Mouse (Mus musculus) heart, adult 8-10 months (tissue): ENCODE data around the gene Cmbl. TPM values are rescaled to one million over a fixed set of nuclear protein-coding genes. Genes with fewer than 3 reads are reported as not detected.

Source experiments
- DNase-seq: peaks from one replicate; pipeline ENCODE4 v3.0.0; 2022; ENCODE audit warnings: low spot score
- total RNA-seq, 4 experiments: library from RNA; stranded (reverse); gene quantifications; 2 replicates each; pipeline ENCODE4 v1.2.4; 2022

The Cmbl gene
- total RNA-seq, 4 experiments from 2014 or later: 31.4 to 42.1 (median 34.4) TPM

DNA sequence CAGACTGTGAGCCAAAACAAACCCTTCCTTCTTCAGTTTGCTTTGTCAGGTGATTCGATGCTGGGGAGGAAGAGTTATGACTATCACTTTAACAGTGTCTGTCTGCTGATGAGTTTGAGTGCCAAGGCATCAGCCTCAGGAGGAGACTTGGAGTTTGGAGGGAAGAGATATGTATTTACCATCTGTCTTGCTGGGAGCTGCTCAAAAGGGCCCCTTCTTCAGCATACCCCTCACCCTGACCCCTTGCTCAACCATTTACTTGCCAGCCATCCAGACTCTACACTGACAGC, 24.7 kb upstream of the Cmbl start:
- DNase-seq: no peak

DNA sequence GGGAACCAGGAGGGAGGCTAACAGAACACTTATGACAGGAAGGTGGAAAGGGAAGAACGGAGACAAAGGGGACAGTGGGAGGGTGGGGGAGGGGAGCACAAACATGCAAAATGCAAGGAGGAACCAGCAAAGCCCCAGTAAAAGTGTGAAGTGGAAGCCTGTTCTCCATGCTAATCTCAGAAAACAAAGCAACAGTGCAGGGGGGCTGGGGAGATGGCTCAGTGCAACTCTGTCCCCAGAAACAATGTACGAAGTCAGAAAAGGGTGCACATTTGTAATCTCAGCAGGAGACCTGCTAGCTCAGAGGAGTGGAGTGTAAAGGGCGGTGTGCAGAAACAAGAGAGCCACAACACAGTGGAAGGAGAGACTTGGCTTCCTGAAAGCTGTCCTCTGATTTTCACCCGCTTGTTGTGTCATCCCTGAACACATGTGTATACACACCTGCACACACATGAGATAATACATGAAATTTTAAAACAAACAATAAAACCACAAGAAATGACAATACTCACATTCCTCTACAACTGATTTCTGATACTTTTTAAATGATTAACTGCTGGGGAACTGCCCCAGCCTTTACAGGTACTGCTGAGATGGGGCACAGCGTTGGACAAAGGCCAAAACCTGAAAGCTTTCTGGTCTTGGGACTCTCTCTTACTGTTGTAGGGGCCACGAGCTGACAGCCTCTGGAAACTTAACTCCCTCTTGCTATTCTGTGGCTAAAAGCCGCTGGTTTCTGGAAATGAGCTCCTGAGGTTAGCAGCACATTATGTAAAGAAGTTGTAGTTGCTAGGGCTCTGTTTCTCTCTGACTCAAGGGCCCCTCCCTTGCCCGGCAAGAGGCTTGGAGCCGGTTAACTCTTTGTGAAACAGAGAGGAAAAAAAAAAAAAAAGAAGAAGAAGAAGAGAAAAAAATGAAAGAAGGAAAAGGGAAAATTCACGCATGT, 22.9 kb upstream of the Cmbl start:
- no peak for DNase-seq

DNA sequence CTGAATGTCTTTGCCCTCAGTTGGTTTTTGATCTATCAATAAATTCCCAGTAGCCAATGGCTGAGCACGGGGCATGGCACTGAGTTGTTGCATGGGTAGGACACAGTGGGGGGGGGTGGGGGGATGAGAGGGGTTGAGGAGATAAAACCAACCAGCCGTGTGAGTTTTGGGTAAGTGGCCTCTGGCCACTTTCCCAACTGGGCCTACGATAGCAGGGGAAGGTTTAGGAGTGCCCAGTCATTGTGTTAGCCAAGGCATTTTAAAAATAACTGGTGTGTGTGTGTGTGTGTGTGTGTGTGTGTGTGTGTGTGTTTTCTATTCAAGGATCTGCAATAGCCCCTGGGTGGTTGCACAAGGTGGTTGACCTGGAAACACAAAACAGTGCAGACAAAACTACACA, 21.9 kb upstream of the Cmbl start:
- DNase-seq: peak; percentile 36

DNA sequence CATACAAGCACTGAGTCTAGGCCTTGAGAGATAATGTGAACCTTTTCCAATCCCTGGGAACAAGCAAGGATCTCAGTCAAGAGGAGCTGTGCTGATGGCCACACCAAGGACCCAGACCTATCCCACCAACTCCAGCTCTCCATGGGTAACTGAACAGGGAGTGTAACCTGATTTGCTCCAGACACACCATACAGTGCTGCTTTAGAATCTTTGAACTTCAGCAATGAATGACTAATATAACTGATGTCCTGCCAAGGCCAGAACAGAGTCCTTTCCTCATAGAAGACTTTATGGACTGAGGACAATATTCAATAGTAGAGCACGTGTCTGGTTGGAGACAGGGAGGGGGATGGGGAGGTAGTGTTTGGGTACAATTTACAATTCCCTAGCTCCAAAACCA, 20.1 kb upstream of the Cmbl start:
- DNase-seq: no peak

DNA sequence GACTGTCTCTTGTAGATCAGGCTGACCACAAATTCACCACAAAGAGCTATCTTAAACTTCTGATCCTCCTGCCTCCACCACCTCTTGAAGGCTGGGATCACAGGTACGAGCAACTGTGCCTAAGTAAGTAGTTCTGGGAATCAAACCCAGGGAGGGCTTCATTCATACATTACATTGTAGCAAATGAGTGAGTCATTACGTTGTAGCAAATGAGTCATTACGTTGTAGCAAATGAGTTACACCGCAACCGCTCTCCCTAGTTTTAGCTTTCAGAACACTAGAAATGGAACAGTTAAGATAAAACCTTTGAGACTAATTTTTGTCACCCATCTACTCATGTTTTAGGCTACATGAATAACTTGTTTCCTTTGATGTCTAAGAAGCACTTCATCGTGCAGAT, 18.9 kb upstream of the Cmbl start:
- no peak for DNase-seq

DNA sequence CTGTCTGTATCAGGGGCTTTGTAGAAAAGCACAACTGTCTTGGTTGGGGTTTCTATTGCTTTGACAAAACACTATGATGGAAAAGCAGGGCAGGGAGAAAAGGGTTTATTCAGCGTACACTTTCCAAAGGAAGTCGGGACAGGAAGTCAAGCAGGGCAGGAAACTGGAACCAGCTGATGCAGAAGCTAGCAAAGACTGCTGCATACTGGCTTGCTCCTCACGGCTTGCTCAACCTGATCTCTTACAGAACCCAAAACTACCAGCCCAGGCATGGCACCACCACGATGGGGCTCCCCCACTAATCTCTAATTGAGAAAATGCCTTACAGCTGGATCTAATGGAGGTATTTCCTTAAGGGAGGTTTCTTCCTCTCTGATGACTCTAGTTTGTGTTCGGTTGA, 17.8 kb upstream of the Cmbl start:
- DNase-seq: no peak

DNA sequence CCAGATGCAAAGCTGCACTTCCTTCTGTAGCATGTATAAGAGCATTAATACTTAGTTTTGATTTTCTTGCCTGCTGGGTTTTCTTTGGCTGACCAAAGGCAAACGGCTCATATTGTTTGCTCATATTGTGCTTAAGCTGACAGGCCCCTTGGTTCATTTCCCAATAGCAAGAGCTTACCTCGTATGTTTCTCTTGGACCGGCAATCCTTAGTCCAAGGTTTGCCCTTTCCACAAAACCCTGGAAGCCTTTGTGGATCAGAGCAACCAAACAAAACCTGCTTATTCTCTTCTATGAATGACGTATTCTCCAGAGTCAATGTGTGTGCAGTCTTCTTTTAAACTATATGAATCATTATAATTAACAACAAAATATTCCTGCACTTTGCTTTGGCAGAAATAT, 14.8 kb upstream of the Cmbl start:
- DNase-seq: no peak

DNA sequence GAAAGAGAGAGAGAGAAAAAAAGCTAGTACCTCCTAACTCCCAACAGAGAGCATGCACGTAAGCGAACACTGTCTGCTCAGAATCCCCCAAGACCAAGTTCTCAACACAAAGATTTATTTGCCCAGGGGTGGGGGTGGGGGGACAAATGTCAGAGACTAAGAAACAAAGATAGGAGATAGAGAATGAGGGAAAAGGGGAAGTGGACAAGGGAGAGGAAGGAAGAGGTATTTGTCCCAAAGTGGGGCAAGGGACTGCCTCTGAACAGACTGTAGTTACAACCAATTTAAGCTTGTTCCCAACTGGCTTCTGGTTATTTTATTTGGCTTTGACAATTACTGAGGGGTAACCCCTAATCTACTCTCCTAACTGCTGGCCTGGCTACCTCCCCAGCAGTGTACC, 10.3 kb upstream of the Cmbl start:
- no peak for DNase-seq

DNA sequence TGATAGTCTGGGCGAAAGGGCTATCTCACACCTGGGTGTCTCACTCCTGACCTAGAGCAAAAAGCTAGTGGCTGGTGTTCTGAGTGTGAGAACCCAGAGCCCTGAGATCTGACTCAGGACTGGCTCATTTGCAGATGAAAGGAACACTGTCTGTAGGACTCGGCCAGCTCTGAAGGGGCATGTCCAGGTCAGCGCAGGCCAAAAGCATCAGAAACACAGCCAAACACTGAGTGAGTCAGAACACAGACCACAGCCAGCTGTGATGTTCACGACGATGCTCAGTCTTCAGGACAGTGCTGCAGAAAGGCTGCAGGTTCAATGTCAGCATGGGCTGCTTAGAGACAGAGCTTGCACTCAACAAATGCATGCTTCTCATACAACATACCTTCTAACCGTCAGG, 3.8 kb upstream of the Cmbl start:
- DNase-seq: no peak

DNA sequence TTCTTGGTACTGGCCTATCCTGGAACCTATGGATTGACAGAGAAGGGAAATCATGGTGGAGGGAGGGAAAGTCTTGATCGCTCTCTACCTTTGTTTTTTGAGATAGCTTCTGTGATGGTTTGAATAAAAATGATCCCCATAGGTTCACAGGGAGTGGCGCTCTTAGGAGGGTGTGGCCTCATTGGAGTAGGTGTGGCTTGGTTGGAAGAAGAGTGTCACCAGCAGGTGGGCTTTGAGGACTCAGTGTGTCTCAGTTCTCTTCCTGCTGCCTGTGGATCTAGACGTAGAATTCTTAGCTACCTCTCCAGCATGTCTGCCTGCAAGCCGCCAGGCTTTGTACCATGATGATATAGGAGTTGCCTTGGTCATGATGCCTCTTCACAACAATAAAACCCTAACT, 3.2 kb upstream of the Cmbl start:
- no peak for DNase-seq

DNA sequence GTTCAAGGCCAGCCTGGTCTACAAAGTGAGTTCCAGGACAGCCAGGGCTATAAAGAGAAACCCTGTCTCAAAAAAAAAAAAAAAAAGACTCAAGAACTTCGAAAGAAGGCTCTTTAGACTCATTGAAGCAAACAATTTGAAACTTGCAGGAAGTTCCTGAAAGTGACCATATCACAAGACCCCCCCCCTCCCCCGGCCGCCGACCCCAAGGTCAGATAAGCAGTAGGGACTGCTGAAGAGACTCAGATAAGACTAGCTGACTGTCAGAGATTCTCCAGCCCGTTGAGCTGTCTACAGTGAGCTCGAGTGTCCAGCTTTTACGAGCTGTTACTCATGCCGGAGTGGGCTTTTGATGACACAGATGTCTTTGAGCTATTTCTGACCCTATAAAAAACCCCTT, 2.3 kb upstream of the Cmbl start:
- no peak for DNase-seq

DNA sequence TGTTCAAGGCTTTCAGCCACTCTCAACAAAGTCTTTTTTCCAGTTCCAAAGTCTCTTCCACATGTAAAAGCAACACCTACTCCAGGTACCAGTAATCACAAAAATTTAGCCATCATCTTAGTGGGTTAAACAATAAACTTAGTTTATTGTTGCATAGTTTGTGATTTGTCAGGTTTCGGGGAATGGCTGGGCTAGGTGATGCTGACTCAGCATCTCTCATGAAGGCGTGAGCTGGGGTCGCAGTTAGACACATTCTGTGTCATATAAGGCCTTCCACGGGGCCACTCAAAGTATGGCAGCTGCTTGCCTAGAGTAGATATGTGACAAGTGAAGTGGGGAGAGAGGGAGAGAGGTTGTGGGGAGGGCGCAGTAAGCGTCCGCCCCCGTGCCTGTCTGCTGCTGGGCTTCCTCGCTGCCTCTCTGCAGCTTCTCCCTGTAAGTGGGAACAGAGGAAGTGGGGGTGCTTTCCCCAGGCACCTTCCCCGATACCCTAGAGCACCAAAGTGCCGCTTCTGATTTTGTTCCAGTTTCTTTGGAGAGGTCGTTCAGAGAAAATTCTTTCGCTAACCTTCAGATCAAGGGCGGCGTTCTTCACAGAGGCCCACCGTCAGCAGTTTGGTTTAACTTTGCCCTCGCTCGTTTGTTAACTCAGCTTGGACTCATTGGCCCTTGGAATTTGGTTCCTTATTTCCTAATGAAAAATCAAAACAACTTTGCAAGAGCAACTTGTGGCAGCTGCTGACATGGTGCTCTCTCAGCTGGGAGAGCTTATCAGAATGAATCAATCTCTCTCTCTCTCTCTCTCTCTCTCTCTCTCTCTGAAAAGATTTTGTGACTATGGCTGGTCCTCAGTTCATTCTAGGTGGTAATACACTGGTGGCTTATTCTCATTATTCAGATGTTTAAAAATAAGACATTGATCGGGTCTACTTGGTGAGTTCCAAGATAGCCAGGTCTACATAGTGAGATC, 1.3 kb upstream of the Cmbl start:
- no peak for DNase-seq

DNA sequence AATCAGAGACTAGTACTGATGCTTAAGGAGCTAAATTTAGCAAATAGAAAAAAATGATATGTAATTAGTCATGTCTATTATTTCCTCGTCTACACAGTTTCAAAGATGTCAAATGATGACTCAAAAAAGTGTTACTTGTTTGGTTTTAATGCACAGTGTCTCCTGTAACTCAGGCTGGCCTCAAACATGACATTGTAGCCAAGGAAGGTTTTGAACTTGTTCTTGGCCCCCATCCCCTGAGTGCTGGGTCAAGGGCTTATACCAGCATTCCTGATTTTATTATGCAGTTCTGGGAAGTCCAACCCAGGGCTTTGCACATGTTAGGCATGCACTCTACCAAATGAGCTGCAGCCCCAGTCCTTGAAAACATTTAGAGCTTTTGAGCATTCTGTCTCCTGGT, 597 bp downstream of the Cmbl start:
- DNase-seq: no peak

DNA sequence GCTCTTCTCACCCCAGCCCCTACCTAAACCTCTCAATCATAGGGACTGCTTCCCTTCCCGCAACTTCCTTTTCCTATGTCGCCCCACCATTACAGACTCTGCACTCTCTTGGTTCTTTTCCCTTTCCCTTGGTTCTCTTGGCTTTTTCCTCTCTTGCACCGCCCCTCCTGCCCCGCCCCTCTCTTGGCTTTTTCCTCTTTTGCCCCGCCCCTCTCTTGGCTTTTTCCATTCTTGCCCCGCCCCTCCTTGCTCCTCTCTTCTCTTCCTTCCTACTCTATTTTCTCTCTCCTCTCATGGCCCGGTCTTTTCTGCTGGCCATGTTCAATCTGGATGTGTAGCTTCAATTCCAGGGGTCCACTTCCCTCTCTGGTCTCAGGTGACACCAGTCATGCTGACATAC, 2.2 kb downstream of the Cmbl start:
- no peak for DNase-seq

DNA sequence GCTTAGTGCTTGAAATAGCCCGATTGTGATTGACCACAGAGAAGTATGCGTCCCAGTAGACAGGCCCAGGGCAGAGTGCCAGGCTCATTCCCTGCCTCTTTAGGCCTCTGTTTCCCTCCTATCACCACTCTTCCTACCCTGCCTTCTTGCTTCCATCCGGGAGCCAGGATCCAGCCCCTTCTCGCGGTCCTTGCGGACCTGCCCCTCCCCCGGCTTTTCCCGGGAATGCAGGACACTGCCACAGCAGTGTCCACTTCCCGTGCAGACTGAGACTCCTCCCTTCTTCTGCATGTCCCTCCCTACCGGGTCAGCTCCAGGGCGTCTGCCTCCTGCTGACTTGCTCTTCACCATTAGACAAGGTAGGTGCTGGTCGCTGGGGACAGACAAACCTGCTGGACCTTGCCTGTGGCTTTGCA, 3.4 kb downstream of the Cmbl start:
- DNase-seq: peak; percentile 41

DNA sequence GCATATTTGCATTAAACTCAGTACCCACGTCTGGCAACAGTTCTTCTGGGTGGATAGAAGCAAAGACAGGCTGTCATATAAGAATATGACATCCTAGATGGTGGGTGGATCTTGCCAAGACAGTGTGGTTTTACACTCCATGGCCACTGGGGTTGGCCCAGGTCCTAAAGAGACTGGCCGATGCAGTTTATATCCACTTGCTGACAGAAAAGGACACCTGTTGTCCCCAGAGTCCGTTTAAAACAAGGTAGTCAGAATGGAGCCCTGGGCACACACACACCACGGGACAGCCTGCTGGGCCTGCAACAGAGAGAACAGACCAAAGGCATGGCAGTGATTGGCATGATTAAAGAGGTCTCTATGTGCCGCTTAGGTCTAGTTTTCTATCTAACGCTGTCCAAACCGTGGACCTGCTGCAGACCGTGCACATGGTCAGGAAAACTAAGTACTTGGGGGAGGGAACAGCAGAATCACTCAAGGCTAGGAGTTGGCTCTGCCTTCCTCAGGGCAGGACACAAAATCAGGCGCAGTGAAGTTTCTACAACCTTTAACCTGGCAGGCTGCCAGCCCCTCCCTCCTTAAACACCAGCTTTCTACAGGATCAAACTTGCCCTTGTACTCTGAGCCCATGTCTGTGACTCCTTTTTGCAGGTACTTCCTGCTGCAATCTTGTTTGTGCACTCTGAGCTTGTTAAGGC, 4.3 kb downstream of the Cmbl start:
- no peak for DNase-seq

DNA sequence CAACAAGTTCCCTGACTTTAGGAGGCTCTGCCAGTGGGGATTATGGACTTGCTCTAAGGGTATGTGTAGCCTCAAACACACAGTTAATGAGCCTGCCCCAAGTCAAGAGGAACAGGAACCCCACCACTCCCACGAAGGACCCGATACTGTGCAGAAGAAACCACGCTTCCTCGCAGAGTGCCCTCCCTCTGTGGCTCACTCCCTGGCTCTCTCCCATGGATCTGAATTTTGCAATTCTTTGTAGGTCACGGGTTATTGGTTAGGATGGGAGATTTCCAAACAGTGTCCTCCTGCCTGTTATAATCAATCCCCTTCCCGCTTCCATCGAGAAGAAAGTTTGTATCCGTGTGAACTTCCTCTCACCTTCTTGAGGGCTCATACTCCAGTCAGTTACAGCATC, 5.8 kb downstream of the Cmbl start:
- no peak for DNase-seq

DNA sequence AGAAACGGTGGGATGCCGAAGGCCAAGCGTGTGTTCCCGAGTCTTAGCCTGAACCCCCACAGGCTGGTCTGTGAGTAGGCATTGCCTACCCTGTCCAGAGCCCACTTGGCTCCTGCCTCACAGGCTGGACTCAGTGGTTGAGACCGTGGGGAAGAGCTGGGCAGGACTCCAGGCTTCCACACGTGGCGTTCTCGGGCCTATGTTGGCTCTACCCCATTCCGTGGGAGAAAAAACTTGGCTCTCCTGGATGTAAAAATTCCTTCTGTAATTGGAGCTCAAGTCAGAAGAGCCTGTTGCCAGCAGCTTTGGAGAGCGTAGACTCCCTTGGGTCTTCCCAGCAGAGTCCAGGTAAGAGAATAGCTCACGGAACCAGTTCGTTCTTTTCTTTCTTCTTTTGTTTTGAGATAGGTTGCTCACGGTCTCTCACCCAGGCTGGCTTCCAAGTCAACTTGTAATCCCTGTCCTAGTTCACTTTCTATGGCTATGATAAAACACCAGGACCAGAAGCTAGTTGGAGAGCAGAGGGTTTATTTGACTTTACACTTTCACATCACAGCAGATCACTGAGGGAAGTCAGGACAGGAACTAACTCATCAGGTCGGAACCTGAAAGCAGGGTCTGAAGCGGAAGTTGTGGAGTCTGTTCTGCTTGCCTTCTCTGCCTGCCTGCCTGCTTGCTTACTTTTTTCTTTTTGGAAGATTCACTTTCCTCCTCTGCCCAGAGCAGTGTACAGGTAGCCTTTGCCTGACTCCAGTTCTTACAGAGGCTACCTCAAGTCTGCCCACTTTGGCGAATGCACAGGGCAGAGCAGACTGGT, 6.9 kb downstream of the Cmbl start:
- no peak for DNase-seq

DNA sequence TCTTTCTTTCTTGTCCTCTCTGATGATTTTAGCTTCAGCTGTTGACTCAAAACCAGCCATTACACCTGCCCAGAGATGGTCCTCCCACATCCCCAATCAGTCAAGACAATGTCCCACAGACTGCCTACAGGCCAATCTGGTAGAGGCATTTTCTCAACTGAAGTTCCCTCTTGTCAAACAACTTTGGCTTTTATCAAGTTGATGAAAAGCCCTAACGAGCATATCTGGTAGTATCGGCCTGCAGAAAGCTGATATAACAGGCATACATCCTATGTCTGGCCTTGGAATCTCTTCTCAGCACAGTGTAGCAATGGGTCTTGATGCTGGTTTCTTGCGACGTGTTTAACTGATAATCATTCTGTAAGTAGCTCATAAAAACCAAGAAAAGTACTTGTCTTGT, 8.1 kb downstream of the Cmbl start:
- no peak for DNase-seq

DNA sequence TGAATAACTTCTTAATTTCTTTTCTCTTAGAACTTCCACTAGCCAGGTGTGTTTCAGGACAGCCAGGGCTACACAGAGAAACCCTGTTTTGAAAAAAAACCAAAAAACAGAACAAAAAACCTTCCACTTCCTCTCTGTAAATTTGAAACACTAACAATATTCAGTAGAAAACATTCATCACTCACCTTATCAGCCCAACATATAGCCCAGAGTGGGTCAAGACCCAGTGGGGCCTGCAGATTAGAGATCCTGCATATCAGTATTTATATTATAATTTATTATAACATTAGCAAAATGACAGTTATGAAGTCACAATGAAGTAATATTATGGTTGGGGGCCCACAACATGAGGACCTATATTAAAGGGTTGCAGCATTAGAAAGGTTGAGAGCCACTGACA, 8.5 kb downstream of the Cmbl start:
- no peak for DNase-seq

DNA sequence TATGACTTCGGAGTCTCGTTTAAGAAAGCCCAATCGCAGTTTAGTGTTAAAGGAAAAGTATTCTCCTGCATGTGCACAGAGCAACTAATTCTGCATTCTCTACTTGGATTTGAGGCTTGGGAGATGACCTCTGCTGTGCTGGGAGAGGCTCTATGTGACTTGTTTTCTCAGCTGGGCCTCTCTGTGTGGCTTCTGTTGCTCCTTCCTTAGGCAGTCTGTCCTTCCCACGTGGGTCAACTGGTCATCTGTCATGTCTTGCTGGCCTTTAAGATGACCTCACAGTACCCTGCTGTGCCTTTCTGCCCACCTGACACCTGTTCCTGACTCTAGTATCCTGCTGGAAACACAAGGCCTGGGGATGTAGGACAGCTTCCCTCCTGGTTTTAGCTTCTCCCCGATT, 10.9 kb downstream of the Cmbl start:
- DNase-seq: no peak
